Mouse (Mus musculus) layer of hippocampus, postnatal 14 days (tissue): ENCODE measurements at regions not wholly inside any gene's neighbourhood (a gene's known extent, or its start where the extent isn't known, plus 50 kb on each side); places are given as distances from the start of the nearest gene placed in this dataset.
A peak's percentile ranks its signal among the peaks of the same experiment; 100 is the strongest.

Source experiments
- DNase-seq, 2 experiments: peaks; one replicate each; pipeline ENCODE4 v3.0.0; 2021 to 2022; ENCODE audit warnings: low spot score in 2 of 2, mixed read lengths in 1 of 2

- peak in 1 of 2 experiments; percentile 17 for DNase-seq
Observed at GRCm38 (mm10) chr14:112895561-112895960, 418.8 kb upstream of the Tpm3-rs7 start.

GRCm38 (mm10) chr14:112901171-112901570, 413.2 kb upstream of the Tpm3-rs7 start:
- no peak for DNase-seq

GRCm38 (mm10) chr14:112917148-112917547, 397.3 kb upstream of the Tpm3-rs7 start:
- DNase-seq = no peak
